Mouse (Mus musculus): ENCODE data around the gene Prtn3.

GRCm38 (mm10) chr10:79842322-79842721 lies 32.0 kb upstream of the Prtn3 start:
- no peak for TF ChIP-seq ZC3H11A (IDR thresholded peaks at IDR 0.05; ENCODE audit: borderline replicate concordance, low read depth, low read length)
- no peak for TF ChIP-seq ZNF384 (IDR thresholded peaks at IDR 0.05; ENCODE audit: low read depth, low read length)

Data from ES-E14 (cell line).